Mouse (Mus musculus) bone marrow macrophage, adult 2 months (primary cell): Measurements from ENCODE around the gene Entpd5.

Source experiments
- CTCF ChIP-seq: IDR thresholded peaks from 2 replicates; pipeline ENCODE4 v1.5.1; 2012; ENCODE audit warnings: low read depth, mild to moderate bottlenecking, low read length, moderate library complexity
- POLR2A ChIP-seq: IDR thresholded peaks from 2 replicates; pipeline ENCODE4 v1.6.1; 2012; ENCODE audit warnings: mild to moderate bottlenecking, low read depth, low read length, borderline replicate concordance

- TF ChIP-seq CTCF (no peak), POLR2A (no peak)
Measured at GRCm38 (mm10) chr12:84366971-84367370, 41.9 kb downstream of the Entpd5 start.
